Mouse (Mus musculus) forebrain, embryonic 10.5 days (tissue): ENCODE measurements around the gene Ppp4r3b. TPM values are rescaled to one million over a fixed set of nuclear protein-coding genes. Genes with fewer than 3 reads are reported as not detected.
A peak's percentile ranks its signal among the peaks of the same experiment; 100 is the strongest.

Experiments
- DNase-seq: peaks from one replicate; pipeline ENCODE4 v3.0.0-alpha.2; 2017; ENCODE audit warnings: low spot score; ENCODE audit errors: extremely low spot score
- H3K27ac ChIP-seq: fragments of 300-500 bp; sonication (generic); 2 replicates; pipeline ENCODE4 v1.5.1; 2016; ENCODE audit warnings: mild to moderate bottlenecking
- H3K27me3 ChIP-seq: fragments of 300-500 bp; sonication (generic); 2 replicates; pipeline ENCODE4 v1.6.1; 2016; ENCODE audit warnings: mild to moderate bottlenecking; ENCODE audit not compliant: poor library complexity, severe bottlenecking
- H3K36me3 ChIP-seq: fragments of 300-500 bp; sonication (generic); replicated peaks from 2 replicates; pipeline ENCODE4 v1.6.1; 2016; ENCODE audit warnings: mild to moderate bottlenecking, moderate library complexity
- H3K4me1 ChIP-seq: fragments of 300-500 bp; sonication (generic); 2 replicates; pipeline ENCODE4 v1.6.1; 2016
- H3K4me3 ChIP-seq: fragments of 300-500 bp; sonication (generic); 2 replicates; pipeline ENCODE4 v1.5.1; 2016; ENCODE audit warnings: mild to moderate bottlenecking, moderate library complexity
- H3K9me3 ChIP-seq: fragments of 300-500 bp; sonication (generic); 2 replicates; pipeline ENCODE4 v1.6.1; 2016; ENCODE audit warnings: mild to moderate bottlenecking, moderate library complexity
- WGBS: fragments of 180-500 bp; shearing (Covaris S2); methylation state at CpG from one replicate; pipeline ENCODE4 v1.1.7; 2016; 5-methylcytosine and 5-hydroxymethylcytosine counted together
- polyA plus RNA-seq: library from polyadenylated mRNA; unstranded; fragments of >200 nt; fragmentation: Nextera tagmentation; extraction: Ambion mirVana; gene quantifications from 2 replicates; pipeline ENCODE4 v1.2.1, GENCODE M21; 2016

Ppp4r3b gene
- polyA plus RNA-seq: 98.6 and 102 TPM in 2 replicates

DNA sequence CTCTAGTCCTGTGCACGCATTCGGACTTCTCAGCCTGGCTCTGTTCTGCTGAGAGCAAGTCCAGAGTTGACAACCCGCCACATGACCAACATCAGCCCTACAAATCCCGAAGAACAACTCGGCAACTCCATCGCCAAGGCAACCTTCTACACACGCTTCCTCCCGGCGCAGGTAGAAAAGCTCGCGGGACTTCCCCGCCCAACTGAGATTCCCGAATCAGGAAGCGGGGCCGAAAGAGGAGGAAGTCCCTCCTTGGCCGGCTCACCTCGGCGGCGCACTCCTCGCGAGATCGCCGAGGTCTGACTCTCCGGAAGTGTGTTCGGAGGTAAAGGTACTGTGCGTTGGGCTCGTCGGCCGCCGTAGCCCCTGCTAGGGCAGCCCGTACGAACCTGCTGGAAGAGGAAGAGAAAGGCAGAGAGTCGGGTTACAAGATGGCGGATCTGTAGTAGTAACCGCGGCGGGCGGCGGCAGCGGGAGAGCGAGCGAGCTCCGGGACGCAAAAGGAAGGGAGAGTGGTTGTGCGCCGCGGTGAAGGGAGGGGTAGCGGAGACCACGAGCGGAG, at the start of gene Ppp4r3b:
Gene Ppp4r3b (plus strand): TSS at position 328 of the 562 bp plus-strand sequence.
- Histone ChIP-seq H3K27ac (peak within 1 kb of the TSS; percentile 99), H3K9me3 (no peaks in the 10 kb centered on the region), H3K27me3 (no peaks in the 10 kb centered on the region), H3K4me3 (peak within 1 kb of the TSS; percentile 95), H3K4me1 (peaks cover 28% of the 10 kb centered on the region), H3K36me3 (no peaks in the 10 kb centered on the region; the same call in 1 of the 2 replicates)
- DNase-seq: peak; percentile 98
- under 1% methylated on average over 50 of the region's 50 CpGs for WGBS

DNA sequence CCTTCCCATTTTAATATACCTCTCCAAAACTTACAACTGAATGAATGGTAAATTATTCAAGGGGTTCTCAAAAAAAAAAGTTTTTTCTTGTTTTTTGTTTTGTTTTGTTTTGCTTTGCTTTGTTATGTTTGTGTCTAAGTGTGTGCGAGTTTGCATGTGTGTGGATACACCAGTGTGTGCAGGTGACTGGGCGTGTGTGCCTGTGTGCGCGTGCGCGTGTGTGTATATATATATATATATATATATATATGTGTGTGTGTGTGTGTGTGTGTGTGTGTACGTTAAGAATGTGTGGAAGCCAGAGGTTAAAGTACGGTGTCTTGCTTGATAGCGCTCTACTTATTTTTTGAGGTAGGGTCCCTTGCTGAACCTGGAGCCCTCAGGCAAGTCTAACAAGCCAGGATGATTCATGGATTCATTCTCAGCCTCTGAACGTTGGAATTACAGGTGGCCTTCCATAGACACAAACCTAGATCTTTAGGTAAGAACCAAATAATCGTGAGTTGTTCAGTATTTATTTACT, 42.8 kb upstream of the Ppp4r3b start:
- Histone ChIP-seq H3K27me3 (no peaks in the 10 kb centered on the region), H3K4me3 (peak overlapping the region; percentile 83), H3K9me3 (no peaks in the 10 kb centered on the region), H3K4me1 (peaks cover 12% of the 10 kb centered on the region), H3K27ac (peak overlapping the region; percentile 93), H3K36me3 (peaks cover 21% of the 10 kb centered on the region)
- no peak for DNase-seq
- 71% methylated on average over 11 of the region's 11 CpGs for WGBS

DNA sequence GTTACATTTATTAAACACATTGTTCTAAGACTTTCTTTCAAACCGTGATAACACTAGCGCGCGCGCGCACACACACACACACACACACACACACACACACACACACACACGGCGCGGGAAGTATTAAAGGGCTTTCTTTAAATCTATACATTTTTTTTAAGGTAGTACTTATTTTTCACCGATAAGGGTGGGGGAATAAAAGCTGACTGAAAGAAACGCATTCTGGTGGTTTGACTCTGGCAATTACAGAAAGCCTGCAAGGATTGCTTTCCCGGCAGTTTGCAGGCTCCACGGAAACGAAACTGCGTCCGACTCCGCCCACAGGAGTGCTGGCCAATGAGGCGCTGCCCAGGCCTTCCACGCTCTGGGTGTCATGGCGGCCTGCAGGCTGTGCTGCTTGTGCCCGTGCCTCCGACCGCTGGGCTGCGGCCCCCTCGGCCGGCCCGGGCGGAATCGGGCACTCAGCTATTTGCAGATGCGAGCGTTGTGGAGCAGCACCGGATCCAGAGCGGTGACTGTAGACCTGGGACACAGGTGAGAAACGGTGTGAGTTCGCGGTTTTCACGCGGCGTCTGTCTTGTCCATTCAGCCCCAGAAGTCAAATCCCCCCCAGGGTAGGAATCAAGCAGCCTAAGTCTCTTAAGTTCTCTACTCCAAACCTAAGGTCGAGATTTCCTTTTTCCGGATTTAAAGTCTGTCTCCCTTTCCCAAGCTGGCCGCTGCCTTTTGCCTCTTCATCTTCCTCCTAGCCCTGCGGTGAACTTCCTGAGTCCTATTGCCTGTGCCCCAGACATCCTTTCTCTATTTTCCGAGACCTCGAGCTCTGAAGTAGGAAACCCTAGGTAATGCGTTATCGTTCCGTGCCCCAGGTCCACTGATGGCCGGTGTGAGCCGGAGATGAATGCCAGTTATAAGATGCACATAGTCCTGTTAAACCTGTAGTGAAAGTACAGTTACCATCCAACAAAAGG, 42.0 kb upstream of the Ppp4r3b start, which contains the start of gene Pnpt1:
Gene Pnpt1 (plus strand): TSS at position 360 of the 971 bp plus-strand sequence.
- peaks cover 12% of the 10 kb centered on the region for H3K4me1 ChIP-seq
- peak within 1 kb of the TSS; percentile 83 for H3K4me3 ChIP-seq
- no peaks in the 10 kb centered on the region for H3K27me3 ChIP-seq
- peak within 1 kb of the TSS; percentile 93 for H3K27ac ChIP-seq
- no peaks in the 10 kb centered on the region for H3K9me3 ChIP-seq
- peaks cover 28% of the 10 kb centered on the region for H3K36me3 ChIP-seq
- 8% methylated on average over 50 of the region's 50 CpGs for WGBS
- DNase-seq: peak; percentile 90

DNA sequence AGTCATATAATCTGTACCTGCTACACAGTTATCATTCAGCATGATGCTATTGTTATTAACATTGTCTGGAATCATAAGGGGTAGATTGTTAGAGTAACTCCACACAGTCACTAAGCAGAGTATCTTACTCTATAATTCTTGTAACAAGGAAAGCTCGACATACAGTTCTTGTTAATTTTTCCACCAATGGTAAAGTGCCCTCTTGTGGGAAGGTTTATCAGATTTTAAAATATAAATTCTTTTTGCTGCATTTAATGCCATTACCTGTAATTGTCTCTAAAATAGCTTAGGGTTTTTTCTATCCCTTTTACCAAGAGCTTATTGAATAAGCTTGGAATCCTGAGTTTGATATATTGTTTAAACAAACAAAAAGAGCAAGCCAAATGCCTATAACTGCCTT, 32.0 kb upstream of the Ppp4r3b start:
- no peaks in the 10 kb centered on the region for H3K4me1 ChIP-seq
- WGBS: 81% methylated on average over 1 of the region's 1 CpGs
- no peaks in the 10 kb centered on the region for H3K9me3 ChIP-seq
- peaks cover 88% of the 10 kb centered on the region for H3K36me3 ChIP-seq
- H3K4me3 ChIP-seq: no peak overlapping the region
- H3K27me3 ChIP-seq: no peaks in the 10 kb centered on the region
- DNase-seq: no peak
- no peak overlapping the region for H3K27ac ChIP-seq

DNA sequence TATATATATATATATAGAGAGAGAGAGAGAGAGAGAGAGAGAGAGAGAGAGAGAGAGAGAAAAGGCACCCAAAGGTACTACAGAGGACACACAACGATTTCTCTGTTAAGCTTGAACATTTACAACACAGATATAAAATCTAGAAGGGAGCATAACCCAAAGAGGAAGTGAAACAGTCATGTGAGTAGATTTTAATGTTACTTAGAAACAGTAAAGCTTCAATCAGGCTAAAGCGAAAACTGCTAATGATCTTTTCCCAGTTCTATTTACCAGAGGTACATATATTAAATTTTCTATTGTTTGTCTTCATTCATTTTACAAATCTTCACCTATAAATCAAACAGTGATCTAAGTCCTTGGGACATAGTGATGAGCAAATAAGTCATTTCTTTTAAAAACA, 23.8 kb upstream of the Ppp4r3b start:
- no peaks in the 10 kb centered on the region for H3K27me3 ChIP-seq
- H3K4me3 ChIP-seq: no peak overlapping the region
- H3K27ac ChIP-seq: no peak overlapping the region
- no peaks in the 10 kb centered on the region for H3K9me3 ChIP-seq
- no peaks in the 10 kb centered on the region for H3K4me1 ChIP-seq
- 92% methylated on average over 2 of the region's 2 CpGs for WGBS
- H3K36me3 ChIP-seq: peaks cover 87% of the 10 kb centered on the region
- no peak for DNase-seq

DNA sequence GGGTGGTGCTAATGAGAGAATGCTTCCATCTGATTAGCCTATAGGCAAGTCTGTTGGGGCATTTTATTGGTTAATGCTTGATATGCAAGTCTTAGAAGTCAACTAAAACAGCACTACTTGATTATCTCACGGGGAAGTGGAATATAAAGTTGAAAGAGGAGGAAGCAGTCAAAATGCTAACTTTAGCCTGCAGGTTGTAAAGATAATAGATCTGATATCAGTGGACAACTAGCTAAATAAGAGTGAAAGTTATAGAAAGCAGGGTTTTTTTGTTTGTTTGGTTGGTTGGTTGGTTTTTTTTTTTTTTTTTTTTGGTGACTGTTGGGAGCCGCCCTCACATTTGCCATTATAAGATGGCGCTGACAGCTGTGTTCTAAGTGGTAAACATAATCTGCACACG, 9.1 kb upstream of the Ppp4r3b start:
- WGBS: 93% methylated on average over 4 of the region's 4 CpGs

DNA sequence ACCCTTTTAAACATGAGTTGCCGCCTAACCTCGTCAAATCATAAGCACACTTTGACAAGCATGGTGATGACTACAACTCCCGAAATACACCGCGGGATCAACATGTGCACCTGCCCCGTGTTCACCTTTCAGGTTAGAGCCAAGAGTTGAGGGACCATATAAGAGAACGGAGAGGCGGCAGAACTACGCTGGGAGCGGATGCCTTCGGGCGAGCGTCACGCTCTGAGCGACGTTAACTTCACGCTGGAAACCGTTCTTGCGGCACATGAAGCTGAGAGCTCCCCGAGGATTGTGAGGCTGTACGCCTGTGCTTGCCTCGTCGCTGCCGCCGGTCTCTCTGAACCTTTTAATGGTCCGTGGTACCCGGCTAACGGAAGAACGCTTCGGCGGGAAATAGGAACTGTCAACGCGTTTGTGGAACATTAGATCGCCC, 715 bp upstream of the Ppp4r3b start:
- DNase-seq: peak; percentile 36
- peaks cover 28% of the 10 kb centered on the region for H3K4me1 ChIP-seq
- no peaks in the 10 kb centered on the region for H3K9me3 ChIP-seq
- peak overlapping the region; percentile 99 for H3K27ac ChIP-seq
- peak overlapping the region; percentile 95 for H3K4me3 ChIP-seq
- no peaks in the 10 kb centered on the region for H3K27me3 ChIP-seq
- WGBS: under 1% methylated on average over 34 of the region's 34 CpGs
- no peaks in the 10 kb centered on the region for H3K36me3 ChIP-seq

More for the DNA sequence above, 9.1 kb upstream of the Ppp4r3b start:
- no peaks in the 10 kb centered on the region for H3K4me1 ChIP-seq
- peaks cover 53% of the 10 kb centered on the region for H3K36me3 ChIP-seq
- H3K4me3 ChIP-seq: no peak overlapping the region
- H3K27ac ChIP-seq: no peak overlapping the region
- no peaks in the 10 kb centered on the region for H3K27me3 ChIP-seq
- DNase-seq: no peak
- no peaks in the 10 kb centered on the region for H3K9me3 ChIP-seq

DNA sequence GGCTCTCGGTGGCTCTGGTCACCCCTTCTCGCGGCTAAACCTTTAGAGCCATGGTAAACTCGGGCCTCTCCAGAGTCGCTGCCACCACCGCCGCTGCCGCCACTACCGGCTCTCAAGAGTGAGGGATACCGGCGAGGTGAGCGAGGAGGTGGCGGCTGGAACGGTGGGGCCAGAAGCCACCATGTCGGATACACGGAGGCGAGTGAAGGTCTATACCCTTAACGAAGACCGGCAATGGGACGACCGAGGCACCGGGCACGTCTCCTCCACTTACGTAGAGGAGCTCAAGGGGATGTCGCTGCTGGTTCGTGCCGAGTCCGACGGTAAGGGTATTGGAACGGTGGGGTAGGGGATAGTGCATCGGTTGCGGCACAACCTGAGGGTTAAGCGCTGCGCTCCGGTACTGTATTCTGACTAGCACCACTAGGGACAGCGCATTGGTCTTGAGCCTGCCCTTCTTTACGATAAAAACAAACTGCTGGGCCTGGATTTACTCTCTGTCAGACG, 488 bp downstream of the Ppp4r3b start:
- Histone ChIP-seq H3K27ac (peak overlapping the region; percentile 99), H3K9me3 (no peaks in the 10 kb centered on the region), H3K36me3 (no peaks in the 10 kb centered on the region; the same call in 1 of the 2 replicates), H3K4me3 (peak overlapping the region; percentile 95), H3K4me1 (peaks cover 28% of the 10 kb centered on the region), H3K27me3 (no peaks in the 10 kb centered on the region)
- under 1% methylated on average over 38 of the region's 38 CpGs for WGBS
- DNase-seq: peak; percentile 70

DNA sequence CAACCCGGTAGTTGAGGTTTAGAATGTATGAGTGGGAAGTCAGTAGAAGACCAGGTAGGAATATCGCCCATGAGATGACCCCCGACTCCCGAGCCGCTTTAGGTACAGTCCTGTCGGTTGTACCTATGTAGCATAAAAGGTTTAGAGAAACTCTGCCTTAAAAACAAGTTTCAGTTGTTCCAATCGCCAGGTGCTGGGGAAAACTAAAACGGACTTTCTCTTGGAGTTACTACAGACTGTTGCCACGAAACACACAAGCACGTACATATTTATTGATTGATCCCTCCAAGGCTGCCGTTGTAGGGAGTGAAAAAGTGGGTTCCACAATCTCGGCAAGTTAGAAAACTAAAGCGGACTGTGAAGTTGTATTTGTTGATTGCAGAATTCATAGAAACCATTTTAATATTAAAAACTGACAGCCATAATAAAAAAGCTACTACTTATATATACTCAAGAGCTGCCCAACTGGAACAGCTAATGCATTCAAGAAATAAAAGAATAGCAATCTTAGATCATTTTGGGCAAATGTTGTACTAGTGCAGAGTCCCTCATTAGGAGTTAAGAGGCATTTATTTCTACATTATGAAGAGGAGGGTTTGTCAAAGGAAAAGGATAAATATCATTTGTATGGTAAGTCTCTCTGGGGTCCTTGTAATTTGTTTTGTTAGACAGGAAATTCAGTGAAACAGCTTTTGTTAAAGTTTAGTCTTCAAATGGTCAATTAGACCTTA, 1.2 kb downstream of the Ppp4r3b start:
- DNase-seq: no peak
- no peaks in the 10 kb centered on the region for H3K9me3 ChIP-seq
- H3K36me3 ChIP-seq: peaks cover 3% of the 10 kb centered on the region; the same call in 1 of the 2 replicates
- WGBS: 11% methylated on average over 13 of the region's 13 CpGs
- peaks cover 28% of the 10 kb centered on the region for H3K4me1 ChIP-seq
- H3K4me3 ChIP-seq: peak overlapping the region; percentile 95
- H3K27me3 ChIP-seq: no peaks in the 10 kb centered on the region
- H3K27ac ChIP-seq: peak overlapping the region; percentile 99

DNA sequence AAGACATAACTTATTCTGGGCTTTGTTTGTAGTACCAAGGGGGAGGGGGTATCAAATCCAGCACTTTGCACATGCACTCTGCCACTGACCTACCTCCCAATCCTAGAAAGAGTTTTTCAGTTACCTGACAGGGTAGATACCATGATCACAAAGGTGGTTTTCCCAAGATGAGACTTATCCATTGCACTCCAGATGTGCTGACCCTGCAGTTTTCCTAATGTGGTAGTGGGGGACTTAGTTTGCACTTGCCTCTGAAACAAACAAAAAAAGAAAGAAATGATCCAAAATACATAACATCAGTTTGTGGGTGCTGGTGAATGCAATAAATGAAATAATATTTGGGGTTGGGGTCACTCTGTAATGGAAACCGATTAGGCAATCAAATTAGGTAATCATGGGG, 6.6 kb downstream of the Ppp4r3b start:
- Histone ChIP-seq H3K4me3 (no peak overlapping the region), H3K9me3 (no peaks in the 10 kb centered on the region), H3K27ac (no peak overlapping the region), H3K27me3 (no peaks in the 10 kb centered on the region), H3K36me3 (peaks cover 43% of the 10 kb centered on the region), H3K4me1 (peaks cover 6% of the 10 kb centered on the region)
- 89% methylated on average over 1 of the region's 1 CpGs for WGBS
- DNase-seq: no peak

DNA sequence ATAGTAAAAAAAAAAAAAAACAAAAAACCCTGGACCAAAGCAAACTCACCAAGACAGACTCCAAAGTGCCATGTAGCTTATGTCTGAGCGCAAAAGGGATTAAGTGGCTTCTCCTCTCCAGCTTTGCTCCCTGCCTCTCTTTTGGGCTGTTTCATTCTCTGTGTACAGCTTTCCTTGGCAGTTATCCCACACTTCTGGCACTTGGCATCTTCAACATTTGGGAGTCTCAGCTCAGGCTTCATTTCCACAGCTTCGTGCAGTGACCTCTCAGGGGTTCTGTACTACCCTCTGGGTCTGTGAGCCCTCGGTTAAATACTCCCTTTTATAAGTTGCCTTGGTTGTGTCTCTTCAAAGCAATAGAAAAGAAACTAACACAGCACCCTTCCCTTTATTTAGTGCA, 8.0 kb downstream of the Ppp4r3b start:
- 84% methylated on average over 3 of the region's 3 CpGs for WGBS
- peaks cover 56% of the 10 kb centered on the region for H3K36me3 ChIP-seq

DNA sequence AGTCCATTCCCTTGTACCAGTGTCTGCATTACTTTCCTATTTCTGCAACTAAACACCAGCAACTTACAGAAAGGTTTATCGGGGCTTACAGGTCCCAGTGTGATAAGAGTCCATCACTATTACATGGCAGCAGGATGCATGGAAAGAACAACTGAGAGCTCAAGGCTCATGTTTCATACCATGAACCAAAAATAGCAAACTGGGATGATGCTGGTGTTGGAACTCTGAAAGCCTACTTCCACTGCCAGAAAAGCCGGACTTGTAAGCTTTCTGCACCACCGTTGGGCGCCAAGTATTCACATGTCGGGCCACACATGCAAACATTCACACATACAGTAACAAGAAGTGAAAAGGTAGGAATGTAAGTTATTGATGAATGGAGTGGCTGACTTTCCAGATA, 9.1 kb downstream of the Ppp4r3b start:
- Histone ChIP-seq H3K27ac (no peak overlapping the region), H3K36me3 (peaks cover 67% of the 10 kb centered on the region)
- WGBS: 93% methylated on average over 5 of the region's 5 CpGs

More for the DNA sequence above, 8.0 kb downstream of the Ppp4r3b start:
- H3K4me3 ChIP-seq: no peak overlapping the region
- H3K27ac ChIP-seq: no peak overlapping the region
- no peaks in the 10 kb centered on the region for H3K9me3 ChIP-seq
- no peaks in the 10 kb centered on the region for H3K27me3 ChIP-seq
- DNase-seq: no peak
- no peaks in the 10 kb centered on the region for H3K4me1 ChIP-seq

More for the DNA sequence above, 9.1 kb downstream of the Ppp4r3b start:
- H3K27me3 ChIP-seq: no peaks in the 10 kb centered on the region
- no peaks in the 10 kb centered on the region for H3K9me3 ChIP-seq
- DNase-seq: no peak
- no peaks in the 10 kb centered on the region for H3K4me1 ChIP-seq
- no peak overlapping the region for H3K4me3 ChIP-seq
